Mouse (Mus musculus): ENCODE data around the gene Hist1h1t.

DNA sequence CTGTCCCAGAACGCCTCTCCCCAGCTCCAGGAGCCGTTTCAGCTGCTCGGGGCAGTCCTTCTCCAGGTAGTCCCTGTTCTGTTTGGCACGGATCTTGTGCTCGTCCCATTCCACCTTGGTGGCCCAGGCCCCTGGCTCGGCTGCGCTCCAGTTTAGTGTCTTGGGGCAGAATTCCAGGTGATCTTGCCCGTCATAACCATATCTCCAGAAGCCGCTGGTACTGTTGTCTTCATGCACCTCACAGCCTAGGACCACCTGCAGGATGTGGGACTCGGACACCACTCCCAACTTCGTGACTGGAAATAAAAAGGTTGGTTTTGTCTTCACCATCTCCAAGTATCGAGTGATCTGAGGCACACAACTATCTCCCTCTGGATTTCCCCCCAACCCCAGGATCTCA is 11.2 kb downstream of the Hist1h1t start:
- TF ChIP-seq POLR2A (IDR thresholded peaks at IDR 0.05; ENCODE audit: borderline replicate concordance, control insufficient read depth, low read depth, low read length) (no peak), CTCF (IDR thresholded peaks at IDR 0.05; ENCODE audit: control insufficient read depth, insufficient read depth, low read length) (no peak)
